Mouse (Mus musculus): Measurements from ENCODE around the gene Fbxo10.
"Not testable (repeated sequence)": the region's sequence is repeated elsewhere in the genome, so short reads cannot be mapped to it uniquely, and the experiment has no call there.

Fbxo10 gene

GRCm38 (mm10) chr4:45047286-45047887 is 37.0 kb downstream of the Fbxo10 start:
- no peak for DNase-seq

- DNase-seq: no peak
These were observed 37.7 kb downstream of the Fbxo10 start for GRCm38 (mm10) chr4:45046679-45047078.

- no peak for DNase-seq
These were observed 43.6 kb downstream of the Fbxo10 start for GRCm38 (mm10) chr4:45040795-45041194.

- DNase-seq: not testable (repeated sequence)
These were observed 44.9 kb downstream of the Fbxo10 start for GRCm38 (mm10) chr4:45039546-45039945.

- DNase-seq: not testable (repeated sequence)
These were observed 45.5 kb downstream of the Fbxo10 start for GRCm38 (mm10) chr4:45038879-45039278.

- DNase-seq: no peak
These were observed 46.7 kb downstream of the Fbxo10 start for GRCm38 (mm10) chr4:45037455-45038410.

- no peak for DNase-seq
These were observed 47.8 kb downstream of the Fbxo10 start for GRCm38 (mm10) chr4:45036571-45036970.

- DNase-seq: no peak
These were observed 48.4 kb downstream of the Fbxo10 start for GRCm38 (mm10) chr4:45036048-45036447.

- no peak for DNase-seq
These were observed 49.4 kb downstream of the Fbxo10 start for GRCm38 (mm10) chr4:45034693-45035628.

- DNase-seq: no peak
These were observed 51.8 kb downstream of the Fbxo10 start for GRCm38 (mm10) chr4:45032586-45032985.

GRCm38 (mm10) chr4:45026459-45026858 is 57.9 kb downstream of the Fbxo10 start:
- DNase-seq: no peak

- peak; percentile 19 for DNase-seq
These were observed 65.4 kb downstream of the Fbxo10 start for GRCm38 (mm10) chr4:45019009-45019408.

GRCm38 (mm10) chr4:45018452-45018980 is 65.9 kb downstream of the Fbxo10 start, which contains the start of gene Polr1e:
Gene Polr1e (plus strand): TSS chr4:45018583.
- peak; percentile 96 for DNase-seq

GRCm38 (mm10) chr4:45015615-45016014 is 68.8 kb downstream of the Fbxo10 start:
- peak; percentile 62 for DNase-seq

- no peak for DNase-seq
These were observed 70.9 kb downstream of the Fbxo10 start for GRCm38 (mm10) chr4:45013537-45013936.

- DNase-seq: no peak
These were observed 71.4 kb downstream of the Fbxo10 start for GRCm38 (mm10) chr4:45013031-45013431.

- peak; percentile 97 for DNase-seq
These were observed 72.1 kb downstream of the Fbxo10 start, which contains the start of gene Zbtb5 for GRCm38 (mm10) chr4:45012105-45012975. Gene Zbtb5 (minus strand): TSS chr4:45012412.

GRCm38 (mm10) chr4:45011581-45012104 is 72.8 kb downstream of the Fbxo10 start:
- no peak for DNase-seq

- DNase-seq: no peak
These were observed 73.5 kb downstream of the Fbxo10 start for GRCm38 (mm10) chr4:45010806-45011415.

GRCm38 (mm10) chr4:45005452-45005851 is 79.0 kb downstream of the Fbxo10 start:
- no peak for DNase-seq

GRCm38 (mm10) chr4:45000001-45000400 is 84.4 kb downstream of the Fbxo10 start:
- DNase-seq: no peak
